Mouse (Mus musculus): ENCODE data around the gene Tmem219.

DNA sequence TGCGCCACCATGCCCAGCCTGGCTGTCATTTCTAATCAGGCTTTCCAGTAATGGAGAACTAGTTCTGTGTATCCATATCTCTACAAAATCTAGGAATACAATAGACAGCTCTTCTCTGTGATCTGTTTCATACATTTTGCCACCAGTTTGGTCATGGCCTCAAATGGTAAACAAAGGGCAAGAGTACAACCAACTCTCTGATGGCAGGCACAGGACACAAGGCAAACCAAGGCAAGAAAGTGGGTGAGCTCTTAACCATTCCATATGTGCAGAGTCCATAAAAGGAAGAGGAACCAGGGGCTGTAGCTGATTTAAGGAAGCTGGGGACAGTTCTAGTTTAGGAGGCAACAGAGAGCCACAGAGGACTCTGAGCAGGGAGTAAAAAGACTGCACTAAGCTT is 45.5 kb downstream of the Tmem219 start:
- TF ChIP-seq POLR2A (IDR thresholded peaks at IDR 0.05; ENCODE audit: control insufficient read depth, extremely low read depth, insufficient read depth, low read length, poor library complexity) (no peak), CTCF (IDR thresholded peaks at IDR 0.05; ENCODE audit: borderline replicate concordance, control insufficient read depth, extremely low read depth, insufficient read depth, low read length, poor library complexity) (no peak)
